Mouse (Mus musculus): ENCODE results near the gene Igdcc4. TPM values are rescaled to one million over a fixed set of nuclear protein-coding genes. Genes with fewer than 3 reads are reported as not detected.

Igdcc4 gene
- polyA plus RNA-seq, 1 experiment from 2014 or later = 21.1 TPM

DNA sequence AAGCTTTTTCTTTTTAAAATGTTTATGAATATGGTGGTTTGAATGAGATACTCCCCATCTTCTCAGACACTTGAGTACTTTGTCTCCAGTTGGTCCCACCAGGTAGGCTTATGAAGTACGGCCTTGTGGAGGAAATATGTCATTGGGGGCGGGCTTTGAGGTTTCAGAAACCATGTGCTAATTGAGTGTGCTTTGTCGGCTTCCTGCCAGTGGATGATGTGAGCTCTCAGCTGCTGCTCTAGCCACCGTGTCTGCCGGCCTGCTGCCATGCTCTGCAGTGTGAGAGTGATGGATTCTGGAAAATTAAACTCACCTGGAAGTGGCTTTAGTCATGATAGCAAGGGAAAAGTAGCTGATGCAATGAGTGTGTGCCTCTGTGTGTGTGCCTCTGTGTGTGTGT, 13.8 kb upstream of the Igdcc4 start:
- H3K27me3 ChIP-seq (replicated peaks) = no peaks in the 10 kb centered on the region
- WGBS = 49% methylated on average over 5 of the region's 5 CpGs

DNA sequence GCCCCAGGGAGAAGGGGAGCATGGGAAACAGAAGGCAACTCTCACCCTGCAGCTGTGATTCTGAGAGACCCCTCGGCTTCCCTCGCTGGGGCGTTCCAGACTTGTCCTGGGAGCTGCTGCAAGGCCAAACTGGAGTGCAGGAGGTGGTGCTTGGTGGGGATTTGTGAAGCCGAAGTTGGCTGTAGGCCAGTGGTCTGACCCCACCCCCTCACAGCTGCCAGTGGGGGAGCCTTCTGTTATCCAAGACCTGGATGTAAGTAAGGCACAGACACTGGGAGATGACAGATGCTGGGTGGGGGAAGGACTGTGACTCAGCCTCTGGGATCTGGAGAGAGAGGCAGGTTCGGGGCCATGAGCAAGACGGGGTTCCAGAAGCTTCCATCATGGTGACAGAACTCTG, 7.0 kb upstream of the Igdcc4 start:
- H3K4me2 ChIP-seq (replicated peaks) = peak overlapping the region; percentile 20; the same call in 1 of the 2 replicates
- no peaks in the 10 kb centered on the region for H3K9me3 ChIP-seq
- no peak overlapping the region for H3K27ac ChIP-seq
- H3K4me3 ChIP-seq (replicated peaks) = no peak overlapping the region
- H3K36me3 ChIP-seq = no peaks in the 10 kb centered on the region
- peak; percentile 77 for ATAC-seq
- H3K4me1 ChIP-seq (replicated peaks) = peaks cover 8% of the 10 kb centered on the region
- H3K9ac ChIP-seq = no peak overlapping the region
- 43% methylated on average over 6 of the region's 6 CpGs for WGBS
- no peaks in the 10 kb centered on the region for H3K27me3 ChIP-seq (replicated peaks)

More for the DNA sequence above, 13.8 kb upstream of the Igdcc4 start:
- Histone ChIP-seq H3K36me3 (peaks cover 8% of the 10 kb centered on the region), H3K9ac (no peak overlapping the region), H3K27ac (no peak overlapping the region), H3K4me2 (replicated peaks) (no peak overlapping the region), H3K4me3 (replicated peaks) (no peak overlapping the region), H3K9me3 (no peaks in the 10 kb centered on the region), H3K4me1 (replicated peaks) (no peaks in the 10 kb centered on the region; the same call in 1 of the 2 replicates)
- ATAC-seq = no peak

DNA sequence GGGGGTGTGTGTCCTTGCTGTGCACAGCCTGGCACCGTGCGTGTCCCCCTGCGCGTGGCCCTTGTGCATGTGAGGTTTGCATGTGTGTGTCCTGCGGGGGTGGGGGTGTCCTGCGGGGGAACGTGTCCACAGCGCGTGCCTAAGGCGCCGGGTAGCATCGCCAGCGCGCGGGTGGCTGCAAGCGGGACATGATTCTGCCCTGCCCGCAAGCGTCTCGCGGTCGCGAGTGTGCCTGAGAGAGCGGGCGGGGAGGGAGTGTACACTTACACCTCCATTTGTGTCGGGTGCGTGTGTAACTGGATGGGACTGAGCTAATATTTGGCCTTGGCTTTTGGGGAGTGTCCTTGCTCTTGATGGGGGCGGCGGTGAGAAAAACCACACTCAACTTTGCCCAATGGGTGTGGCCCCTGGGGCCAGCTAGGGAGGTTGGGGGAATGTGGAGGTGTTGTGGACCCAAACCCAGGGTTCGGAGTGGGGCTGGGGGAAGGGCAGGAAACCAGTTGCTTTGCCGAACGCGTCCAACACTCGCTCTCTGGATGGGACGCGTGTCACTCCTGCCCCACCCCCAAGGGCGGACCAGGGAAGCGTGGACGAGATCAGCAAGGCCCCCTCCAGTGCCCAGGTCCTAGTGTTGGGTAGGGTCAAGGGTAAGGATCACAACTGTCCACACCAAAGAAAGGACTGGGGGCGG, 545 bp downstream of the Igdcc4 start:
- Histone ChIP-seq H3K4me3 (replicated peaks) (peak overlapping the region; percentile 93), H3K9me3 (no peaks in the 10 kb centered on the region; the same call in 1 of the 2 replicates)
- under 1% methylated on average over 39 of the region's 39 CpGs for WGBS

DNA sequence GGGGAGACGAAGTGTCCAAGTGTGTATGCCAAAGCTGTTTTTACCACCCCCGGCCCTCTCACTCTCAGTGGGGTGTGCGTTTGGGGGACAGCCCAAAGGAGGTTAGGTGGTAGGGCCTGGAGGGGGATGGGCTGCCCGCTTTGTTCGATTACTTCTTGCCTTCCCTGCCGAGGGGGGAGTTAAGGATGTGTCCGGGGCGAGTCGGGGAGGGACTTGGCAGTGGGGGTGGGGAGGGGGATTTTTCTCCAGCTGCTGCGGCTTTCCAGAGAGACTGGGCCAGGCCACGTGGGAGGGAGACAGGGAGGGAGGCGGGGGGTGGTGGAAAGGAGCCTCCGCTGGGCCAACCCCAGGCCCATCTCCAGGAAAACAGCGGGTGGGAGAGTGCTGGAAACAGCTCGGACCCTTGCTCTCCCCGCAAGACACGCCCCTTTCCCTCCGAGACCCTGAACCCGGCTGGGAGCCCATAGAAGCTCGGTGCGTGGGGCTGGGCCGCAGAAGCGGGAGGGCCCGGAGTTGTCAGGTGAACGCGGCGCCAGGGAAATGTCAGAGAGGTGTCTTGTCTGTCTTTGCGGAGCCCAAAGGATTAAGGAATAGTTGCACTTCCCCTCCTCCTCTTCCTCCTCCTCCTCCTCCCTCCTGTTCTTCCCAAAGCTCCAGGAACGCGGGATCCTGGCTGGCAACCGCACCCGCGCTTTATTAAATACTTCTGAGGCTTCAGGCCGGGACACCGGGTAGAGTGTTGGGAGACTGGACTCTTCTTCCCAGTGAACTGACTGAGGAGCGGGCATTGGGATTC, 1.3 kb downstream of the Igdcc4 start:
- ATAC-seq = peak; percentile 69

More for the DNA sequence above, 545 bp downstream of the Igdcc4 start:
- H3K27ac ChIP-seq = peak overlapping the region; percentile 96
- peak; percentile 76 for ATAC-seq
- H3K9ac ChIP-seq = peak overlapping the region; percentile 82
- H3K27me3 ChIP-seq (replicated peaks) = no peaks in the 10 kb centered on the region
- H3K4me2 ChIP-seq (replicated peaks) = peak overlapping the region; percentile 96
- no peaks in the 10 kb centered on the region for H3K36me3 ChIP-seq
- peaks cover 29% of the 10 kb centered on the region for H3K4me1 ChIP-seq (replicated peaks)

DNA sequence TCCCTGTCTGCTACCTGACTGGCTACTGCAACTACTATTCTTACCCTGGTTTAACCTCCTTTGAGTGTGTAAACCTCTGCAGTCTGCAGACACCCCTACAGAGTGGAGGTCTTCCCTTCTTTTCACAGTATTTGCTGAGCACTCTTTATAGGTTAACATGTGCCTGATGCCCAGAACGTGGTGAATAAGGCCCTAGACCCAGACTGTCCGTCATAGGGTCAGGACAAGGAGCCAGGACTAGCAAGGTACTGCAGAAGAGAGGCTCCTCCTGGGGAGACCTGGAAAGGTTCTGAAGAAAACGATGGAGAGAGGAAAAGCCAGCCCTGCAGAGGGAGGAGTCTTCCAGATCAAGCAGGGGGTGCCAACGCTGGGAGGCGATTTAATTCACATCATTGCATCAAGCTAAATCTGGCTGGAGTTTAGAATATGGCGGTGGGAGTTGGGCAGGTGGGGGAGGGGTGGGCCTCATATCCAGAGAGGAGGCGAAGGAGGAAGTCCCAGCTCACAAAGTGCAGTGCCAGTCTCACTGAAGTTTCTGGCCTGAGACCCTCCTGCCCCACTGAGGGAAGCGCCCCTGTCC, 2.0 kb downstream of the Igdcc4 start:
- Histone ChIP-seq H3K4me1 (replicated peaks) (peaks cover 35% of the 10 kb centered on the region), H3K9ac (peak overlapping the region; percentile 82), H3K27ac (peak overlapping the region; percentile 96), H3K27me3 (replicated peaks) (no peaks in the 10 kb centered on the region), H3K9me3 (no peaks in the 10 kb centered on the region; the same call in 1 of the 2 replicates), H3K4me2 (replicated peaks) (peak overlapping the region; percentile 96), H3K4me3 (replicated peaks) (peak overlapping the region; percentile 93), H3K36me3 (no peaks in the 10 kb centered on the region)
- ATAC-seq = no peak
- 34% methylated on average over 8 of the region's 8 CpGs for WGBS

More for the DNA sequence above, 1.3 kb downstream of the Igdcc4 start:
- Histone ChIP-seq H3K9ac (peak overlapping the region; percentile 82), H3K36me3 (no peaks in the 10 kb centered on the region), H3K27ac (peak overlapping the region; percentile 96), H3K4me2 (replicated peaks) (peak overlapping the region; percentile 96), H3K4me3 (replicated peaks) (peak overlapping the region; percentile 93), H3K4me1 (replicated peaks) (peaks cover 32% of the 10 kb centered on the region), H3K27me3 (replicated peaks) (no peaks in the 10 kb centered on the region), H3K9me3 (no peaks in the 10 kb centered on the region; the same call in 1 of the 2 replicates)
- WGBS = 3% methylated on average over 36 of the region's 36 CpGs

DNA sequence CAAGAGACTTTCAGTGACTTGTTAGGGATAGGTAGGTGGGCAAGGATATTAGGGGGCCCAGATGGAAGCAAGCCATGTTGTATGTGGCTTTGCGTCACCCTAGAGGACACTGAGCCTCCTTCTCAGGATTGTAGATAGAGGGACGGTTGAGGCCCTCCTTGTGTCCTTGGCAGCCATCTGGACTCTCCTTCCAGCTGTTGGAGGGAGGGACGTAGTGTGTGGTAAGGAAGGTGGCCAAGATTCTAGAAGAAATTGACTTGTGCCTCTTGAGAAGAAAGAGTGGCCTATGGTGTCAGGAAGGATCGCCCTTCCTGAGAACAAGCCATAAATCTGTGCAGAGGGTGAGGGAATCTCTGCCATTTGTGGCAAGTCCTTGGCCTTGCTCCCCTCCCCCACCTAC, 5.5 kb downstream of the Igdcc4 start:
- peaks cover 47% of the 10 kb centered on the region for H3K4me1 ChIP-seq (replicated peaks)
- H3K4me2 ChIP-seq (replicated peaks) = no peak overlapping the region
- peak overlapping the region; percentile 46 for H3K27ac ChIP-seq
- H3K9ac ChIP-seq = no peak overlapping the region
- no peak overlapping the region for H3K4me3 ChIP-seq (replicated peaks)
- H3K9me3 ChIP-seq = no peaks in the 10 kb centered on the region
- no peaks in the 10 kb centered on the region for H3K27me3 ChIP-seq (replicated peaks)
- ATAC-seq = no peak
- 51% methylated on average over 4 of the region's 4 CpGs for WGBS
- no peaks in the 10 kb centered on the region for H3K36me3 ChIP-seq

DNA sequence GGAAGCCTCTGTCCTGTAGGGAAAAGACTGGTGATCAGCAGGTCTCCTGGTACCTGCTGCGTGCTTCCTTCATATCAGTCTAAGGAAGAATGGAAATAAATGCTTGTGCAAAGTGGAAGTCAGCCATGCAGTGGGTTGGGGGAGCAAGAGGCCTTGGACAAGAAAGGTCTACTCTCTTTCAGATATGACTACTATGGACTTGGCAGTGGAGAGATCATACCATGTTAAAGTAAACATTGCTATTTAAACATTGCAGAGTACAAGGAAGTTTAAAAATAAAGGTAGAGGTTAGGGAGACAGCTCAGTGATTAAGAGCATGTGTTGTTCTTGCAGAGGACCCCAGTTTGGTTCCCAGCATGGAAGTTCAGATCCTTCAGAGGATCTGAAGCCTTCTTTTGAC, 6.6 kb downstream of the Igdcc4 start:
- 50% methylated on average over 1 of the region's 1 CpGs for WGBS

DNA sequence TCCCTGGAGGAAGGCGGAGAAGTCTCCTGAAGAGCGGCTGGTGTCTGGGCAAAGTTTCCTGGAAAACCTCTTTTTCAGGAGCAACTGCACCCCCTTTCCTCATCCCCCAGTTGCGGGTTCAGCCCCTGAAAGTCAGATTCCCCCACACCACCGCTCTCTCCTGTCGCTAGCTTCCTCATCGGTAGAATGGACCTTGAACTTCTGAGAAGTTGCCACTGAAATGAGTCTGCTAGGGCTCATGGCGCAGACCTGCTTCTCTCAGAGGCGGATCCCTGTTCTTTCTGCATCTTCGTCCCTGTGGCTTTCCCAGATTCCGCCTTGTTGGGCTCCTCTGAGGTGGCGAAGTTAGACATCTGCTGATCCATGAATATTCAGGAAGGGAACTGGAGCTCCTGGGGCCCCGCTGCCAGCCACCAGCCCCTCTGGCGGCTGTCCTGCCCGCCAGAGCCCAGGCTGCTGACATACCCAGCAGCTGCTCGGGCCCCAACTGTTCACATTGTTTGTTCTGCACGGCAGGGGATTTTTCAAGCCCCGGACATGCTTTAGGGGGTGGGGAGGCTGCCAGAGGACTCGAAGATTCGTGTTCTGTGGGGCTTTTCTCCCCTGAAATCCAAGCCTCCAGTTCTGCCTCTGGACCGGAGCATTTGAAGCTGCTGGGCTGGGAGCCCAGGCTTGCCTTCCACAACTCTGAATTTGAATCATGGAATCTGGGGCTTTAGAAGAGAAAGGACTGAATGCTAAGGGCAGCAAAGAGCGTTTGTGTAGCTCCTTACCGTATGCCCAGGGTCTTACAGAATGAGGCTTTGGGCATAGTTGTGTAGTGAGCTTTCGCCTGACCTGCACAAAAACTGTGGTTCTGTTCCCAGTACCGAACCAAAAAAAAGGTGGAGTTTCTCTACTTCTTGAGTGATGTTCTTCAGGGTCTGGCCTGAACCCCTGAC, 8.1 kb downstream of the Igdcc4 start:
- Histone ChIP-seq H3K9ac (peak overlapping the region; percentile 49), H3K27me3 (replicated peaks) (no peaks in the 10 kb centered on the region), H3K4me1 (replicated peaks) (peaks cover 30% of the 10 kb centered on the region), H3K27ac (peak overlapping the region; percentile 92), H3K9me3 (no peaks in the 10 kb centered on the region), H3K4me3 (replicated peaks) (peak overlapping the region; percentile 21), H3K4me2 (replicated peaks) (peak overlapping the region; percentile 61), H3K36me3 (0 out of 2 replicates have a peak, but pooled peaks cover 2% of the 10 kb centered on the region)
- WGBS = 17% methylated on average over 24 of the region's 24 CpGs
- peak; percentile 81 for ATAC-seq

More for the DNA sequence above, 6.6 kb downstream of the Igdcc4 start:
- Histone ChIP-seq H3K27me3 (replicated peaks) (no peaks in the 10 kb centered on the region), H3K36me3 (no peaks in the 10 kb centered on the region), H3K4me2 (replicated peaks) (no peak overlapping the region), H3K9ac (no peak overlapping the region), H3K9me3 (no peaks in the 10 kb centered on the region), H3K4me3 (replicated peaks) (no peak overlapping the region), H3K4me1 (replicated peaks) (peaks cover 44% of the 10 kb centered on the region), H3K27ac (peak overlapping the region; percentile 92; the same call in 1 of the 2 replicates)
- ATAC-seq = no peak

DNA sequence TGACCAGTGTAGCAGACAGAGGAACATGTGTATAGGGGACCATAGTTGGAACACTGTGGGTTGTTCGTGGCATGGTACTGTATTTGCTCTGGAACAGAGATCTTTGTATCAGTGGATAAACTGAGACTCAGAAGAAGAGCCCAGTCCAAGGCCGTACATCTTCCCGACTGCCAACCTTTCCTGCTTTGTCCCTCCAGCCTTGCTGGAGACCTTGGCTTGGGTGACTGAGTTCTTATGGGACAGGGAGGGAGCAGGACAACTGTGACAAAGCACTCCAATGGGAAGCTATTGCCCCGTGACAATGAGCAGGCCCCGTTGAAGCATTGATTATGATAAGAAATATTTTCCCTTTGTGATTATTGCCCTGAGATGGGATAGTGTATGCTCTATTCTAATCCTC, 10.4 kb downstream of the Igdcc4 start:
- Histone ChIP-seq H3K9ac (no peak overlapping the region), H3K27me3 (replicated peaks) (no peaks in the 10 kb centered on the region), H3K36me3 (peaks cover 14% of the 10 kb centered on the region; the same call in 1 of the 2 replicates), H3K4me2 (replicated peaks) (no peak overlapping the region), H3K4me1 (replicated peaks) (peaks cover 25% of the 10 kb centered on the region), H3K9me3 (no peaks in the 10 kb centered on the region), H3K4me3 (replicated peaks) (no peak overlapping the region), H3K27ac (no peak overlapping the region)
- ATAC-seq = no peak
- WGBS = 83% methylated on average over 5 of the region's 5 CpGs

DNA sequence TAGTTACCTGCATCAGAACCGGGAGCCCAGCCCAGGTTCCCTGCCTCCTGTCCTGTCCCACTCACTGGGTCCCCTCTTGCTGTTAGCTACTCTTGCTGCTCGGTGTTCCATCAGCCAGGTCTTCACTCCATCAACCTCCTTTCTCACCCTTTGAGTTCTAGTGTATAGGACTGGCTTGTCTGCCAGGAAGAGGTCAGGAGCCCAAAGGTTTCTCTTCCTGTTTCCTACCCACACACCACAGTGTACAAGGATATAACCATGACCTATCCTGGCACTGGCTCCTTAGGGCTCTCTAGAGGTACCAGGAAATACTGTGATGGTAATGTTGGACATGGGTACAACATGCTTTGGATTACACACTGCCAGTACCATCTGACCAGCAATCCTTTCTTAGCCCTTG, 12.4 kb downstream of the Igdcc4 start:
- 94% methylated on average over 2 of the region's 2 CpGs for WGBS
- Histone ChIP-seq H3K9ac (no peak overlapping the region), H3K4me2 (replicated peaks) (no peak overlapping the region), H3K36me3 (peaks cover 14% of the 10 kb centered on the region), H3K9me3 (no peaks in the 10 kb centered on the region), H3K4me1 (replicated peaks) (peaks cover 14% of the 10 kb centered on the region), H3K4me3 (replicated peaks) (no peak overlapping the region), H3K27ac (no peak overlapping the region), H3K27me3 (replicated peaks) (no peaks in the 10 kb centered on the region)
- no peak for ATAC-seq

DNA sequence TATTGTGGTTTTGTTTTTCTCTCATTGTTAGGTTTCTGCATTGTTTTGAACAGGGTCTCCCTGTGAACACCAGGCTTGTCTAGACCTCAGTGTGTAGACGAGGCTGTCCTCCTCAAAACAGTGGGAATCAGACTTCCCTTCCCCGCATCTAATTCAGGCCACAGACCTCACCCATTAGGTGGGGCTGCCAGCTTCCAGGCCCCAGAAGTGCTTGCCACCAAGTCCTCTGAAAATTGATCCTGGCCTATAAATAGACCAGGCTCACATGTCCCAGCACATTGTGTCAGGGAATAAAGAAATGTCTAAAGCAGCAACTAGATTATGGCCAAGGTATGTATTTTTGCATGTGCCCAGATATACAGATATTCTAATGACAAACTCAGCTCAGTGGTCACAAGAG, 14.6 kb downstream of the Igdcc4 start:
- H3K4me2 ChIP-seq (replicated peaks) = no peak overlapping the region
- ATAC-seq = no peak
- H3K4me1 ChIP-seq (replicated peaks) = no peaks in the 10 kb centered on the region
- H3K9ac ChIP-seq = no peak overlapping the region
- H3K9me3 ChIP-seq = no peaks in the 10 kb centered on the region
- H3K27ac ChIP-seq = no peak overlapping the region
- WGBS = 76% methylated on average over 2 of the region's 2 CpGs
- H3K36me3 ChIP-seq = peaks cover 14% of the 10 kb centered on the region
- H3K27me3 ChIP-seq (replicated peaks) = no peaks in the 10 kb centered on the region
- H3K4me3 ChIP-seq (replicated peaks) = no peak overlapping the region

All from intestine, embryonic 15.5 days (tissue).